Mouse (Mus musculus): ENCODE results near the gene E2f7. TPM values are rescaled to one million over a fixed set of nuclear protein-coding genes. Genes with fewer than 3 reads are reported as not detected.

The E2f7 gene
- polyA plus RNA-seq, 1 experiment: 1.2 TPM

DNA sequence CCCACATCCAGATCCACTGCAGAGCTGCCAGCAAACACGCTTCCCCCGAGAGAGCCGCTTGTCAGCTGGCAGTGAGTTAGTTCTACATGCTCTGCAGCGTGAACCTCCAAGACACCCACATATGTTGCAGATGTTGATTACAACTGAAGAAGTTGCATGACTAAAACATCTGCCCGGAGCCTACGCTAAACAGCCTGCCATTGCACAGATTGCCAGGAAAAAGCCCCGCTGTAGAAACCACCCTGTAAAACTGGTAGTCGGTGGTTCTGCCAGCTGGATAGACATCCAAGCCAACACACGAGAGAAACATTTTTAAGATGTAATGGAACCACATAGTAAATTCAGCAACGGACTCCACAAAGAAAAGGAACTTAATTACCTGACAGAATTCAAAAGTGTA is 24.3 kb downstream of the E2f7 start:
- WGBS: 94% methylated on average over 10 of the region's 10 CpGs
- no peak for DNase-seq (ENCODE audit: low read depth, low spot score)

DNA sequence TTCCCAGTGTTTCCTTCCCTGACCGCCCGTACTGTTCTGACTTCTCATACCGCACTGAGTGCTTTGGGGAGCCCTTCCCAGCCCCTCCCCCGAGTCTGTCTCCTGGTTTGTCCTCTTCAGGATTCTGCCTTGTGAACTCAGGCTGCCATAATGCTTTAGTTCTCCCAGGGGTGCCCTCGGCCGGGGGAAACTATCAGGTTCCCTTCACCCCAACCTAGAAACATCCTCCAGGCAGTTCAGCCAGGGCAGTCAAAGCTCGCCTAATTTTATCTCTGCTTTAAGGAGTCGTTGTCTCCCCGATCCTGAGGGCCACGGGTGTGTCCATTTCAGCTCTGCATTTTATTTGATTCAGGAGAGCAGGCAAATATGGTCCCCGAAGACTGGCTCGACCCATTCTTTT is 28.0 kb downstream of the E2f7 start:
- no peak for DNase-seq (ENCODE audit: low read depth, low spot score)
- 92% methylated on average over 12 of the region's 12 CpGs for WGBS

- 96% methylated on average over 14 of the region's 14 CpGs for WGBS
- no peak for DNase-seq (ENCODE audit: low read depth, low spot score)
Observed at GRCm38 (mm10) chr10:110773878-110774277, 28.6 kb downstream of the E2f7 start.

- DNase-seq (ENCODE audit: low read depth, low spot score): no peak
- 93% methylated on average over 14 of the region's 14 CpGs for WGBS
Observed at GRCm38 (mm10) chr10:110781772-110782171, 36.5 kb downstream of the E2f7 start.

DNA sequence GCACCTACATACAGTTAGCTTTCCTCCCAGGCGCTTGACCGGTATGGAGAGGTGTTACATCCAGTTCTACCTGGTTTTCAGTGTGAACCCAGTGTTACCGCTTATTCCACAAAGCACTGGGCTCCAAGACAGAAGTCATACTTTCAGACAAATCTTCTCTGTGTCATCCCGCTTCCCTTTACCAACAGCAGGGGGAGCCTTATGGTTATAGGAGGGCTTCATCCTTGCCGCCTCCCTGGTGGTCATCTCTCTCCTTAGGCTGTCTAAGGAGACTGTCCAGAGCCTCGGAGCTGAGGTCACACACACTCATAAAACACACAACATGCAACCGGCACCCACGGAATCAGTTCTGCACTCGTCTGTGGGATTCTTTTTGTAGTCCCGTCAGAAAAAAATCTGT is 37.4 kb downstream of the E2f7 start:
- DNase-seq (ENCODE audit: low read depth, low spot score): no peak
- 80% methylated on average over 10 of the region's 10 CpGs for WGBS

DNA sequence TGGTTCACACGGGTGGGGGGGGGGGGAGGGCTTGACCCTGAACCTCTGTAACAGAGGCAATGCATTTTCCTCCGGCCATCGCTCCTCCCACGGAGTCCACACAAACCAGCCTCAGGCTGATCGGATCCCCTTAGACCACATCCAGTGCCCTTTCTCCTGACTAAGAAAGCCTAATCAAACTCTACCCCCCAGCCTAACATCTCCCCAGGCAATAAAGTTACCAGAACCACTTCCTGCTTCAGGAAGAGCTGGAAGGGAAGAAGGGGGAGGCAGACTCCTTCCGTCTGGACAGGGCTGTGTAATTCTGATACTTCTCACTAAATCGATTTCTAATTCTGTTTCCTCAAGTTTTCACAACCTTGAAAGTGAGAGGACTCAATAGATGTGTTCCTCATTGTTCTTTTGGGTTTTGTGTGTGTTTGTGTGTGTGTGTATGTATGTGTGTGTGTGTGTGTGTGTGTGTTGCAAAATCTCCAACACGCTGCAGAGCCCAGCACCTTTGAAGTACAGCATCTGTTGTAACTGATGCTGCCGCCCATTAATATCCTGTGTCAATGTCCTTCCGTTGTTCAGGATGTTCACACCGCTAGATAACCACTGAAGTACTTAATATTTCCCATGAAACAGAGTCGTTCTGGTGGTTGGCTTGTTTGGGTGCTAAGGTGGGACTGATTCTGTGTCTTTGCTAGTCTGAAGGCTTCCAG is 43.0 kb downstream of the E2f7 start:
- 57% methylated on average over 12 of the region's 12 CpGs for WGBS
- no peak for DNase-seq (ENCODE audit: low read depth, low spot score)

- DNase-seq (ENCODE audit: low read depth, low spot score): no peak
- 88% methylated on average over 8 of the region's 8 CpGs for WGBS
Observed at GRCm38 (mm10) chr10:110789683-110790082, 44.4 kb downstream of the E2f7 start.

- 70% methylated on average over 8 of the region's 8 CpGs for WGBS
- no peak for DNase-seq (ENCODE audit: low read depth, low spot score)
Observed at GRCm38 (mm10) chr10:110793150-110793787, 48.0 kb downstream of the E2f7 start.

- WGBS: 8% methylated on average over 12 of the region's 12 CpGs
- DNase-seq (ENCODE audit: low read depth, low spot score): peak; percentile 28
Observed at GRCm38 (mm10) chr10:110794564-110795205, 49.4 kb downstream of the E2f7 start.

- DNase-seq (ENCODE audit: low read depth, low spot score): peak; percentile 10
- 45% methylated on average over 9 of the region's 9 CpGs for WGBS
Observed at GRCm38 (mm10) chr10:110795206-110795796, 50.1 kb downstream of the E2f7 start.

GRCm38 (mm10) chr10:110801296-110801695 is 56.1 kb downstream of the E2f7 start:
- WGBS: 63% methylated on average over 3 of the region's 3 CpGs
- DNase-seq (ENCODE audit: low read depth, low spot score): no peak

DNA sequence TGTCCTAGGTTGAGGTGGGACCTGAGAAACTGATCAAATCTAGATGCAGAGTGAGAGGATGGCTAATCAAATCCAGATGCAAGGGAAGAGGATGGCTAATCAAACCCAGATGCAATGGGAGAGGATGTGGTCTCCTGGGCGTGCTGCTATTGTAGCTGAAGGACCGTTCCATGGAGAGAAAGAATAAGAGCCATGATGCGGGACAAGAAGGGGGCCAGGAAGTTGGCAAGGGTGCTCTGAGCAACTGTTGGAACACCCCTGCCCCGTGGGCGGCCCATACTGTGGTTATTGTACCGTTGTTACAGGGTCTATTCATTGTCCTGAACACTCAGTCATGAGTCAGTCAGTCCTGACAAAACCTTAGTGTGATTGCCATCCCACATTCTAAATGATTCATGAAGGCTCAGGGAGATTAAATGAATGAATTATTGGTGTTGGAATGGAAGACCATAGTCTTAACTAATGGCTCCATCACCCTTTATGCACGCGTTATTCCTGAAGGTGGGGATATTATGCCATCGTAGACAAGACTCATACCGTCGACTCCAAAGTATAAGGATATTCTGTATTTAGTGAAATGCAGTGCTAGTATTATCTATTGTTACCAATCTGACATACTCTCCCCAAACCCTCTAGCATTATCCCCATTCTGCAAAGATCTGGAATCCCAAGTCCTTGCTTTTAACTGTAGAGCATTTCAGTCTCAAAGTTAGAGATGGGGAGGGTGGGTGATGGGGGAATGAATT is 59.2 kb downstream of the E2f7 start:
- WGBS: 80% methylated on average over 11 of the region's 11 CpGs

GRCm38 (mm10) chr10:110805025-110805740 is 59.9 kb downstream of the E2f7 start:
- no peak for DNase-seq (ENCODE audit: low read depth, low spot score)
- 26% methylated on average over 5 of the region's 5 CpGs for WGBS

More for the DNA sequence above, 59.2 kb downstream of the E2f7 start:
- no peak for DNase-seq (ENCODE audit: low read depth, low spot score)

GRCm38 (mm10) chr10:110806471-110806870 is 61.2 kb downstream of the E2f7 start:
- no peak for DNase-seq (ENCODE audit: low read depth, low spot score)
- 90% methylated on average over 8 of the region's 8 CpGs for WGBS

DNA sequence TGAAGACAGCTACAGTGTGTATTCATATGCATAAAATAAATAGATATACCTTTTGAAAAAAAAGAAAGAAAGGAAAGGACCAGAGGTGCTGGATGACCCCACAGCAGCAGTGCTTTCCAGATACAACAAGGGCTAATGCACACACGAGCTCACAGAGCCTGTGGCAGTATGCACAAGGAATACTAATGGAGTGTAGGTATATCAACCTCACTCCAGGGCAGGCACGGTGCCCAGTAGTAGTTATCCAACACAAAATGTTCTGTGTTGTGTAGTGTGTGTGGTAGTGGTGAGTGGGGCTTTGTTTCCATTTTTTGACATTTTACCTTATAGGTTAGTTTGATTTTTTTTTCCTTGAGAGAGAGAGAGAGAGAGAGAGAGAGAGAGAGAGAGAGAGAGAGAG is 65.3 kb downstream of the E2f7 start:
- DNase-seq (ENCODE audit: low read depth, low spot score): no peak
- 79% methylated on average over 2 of the region's 2 CpGs for WGBS

DNA sequence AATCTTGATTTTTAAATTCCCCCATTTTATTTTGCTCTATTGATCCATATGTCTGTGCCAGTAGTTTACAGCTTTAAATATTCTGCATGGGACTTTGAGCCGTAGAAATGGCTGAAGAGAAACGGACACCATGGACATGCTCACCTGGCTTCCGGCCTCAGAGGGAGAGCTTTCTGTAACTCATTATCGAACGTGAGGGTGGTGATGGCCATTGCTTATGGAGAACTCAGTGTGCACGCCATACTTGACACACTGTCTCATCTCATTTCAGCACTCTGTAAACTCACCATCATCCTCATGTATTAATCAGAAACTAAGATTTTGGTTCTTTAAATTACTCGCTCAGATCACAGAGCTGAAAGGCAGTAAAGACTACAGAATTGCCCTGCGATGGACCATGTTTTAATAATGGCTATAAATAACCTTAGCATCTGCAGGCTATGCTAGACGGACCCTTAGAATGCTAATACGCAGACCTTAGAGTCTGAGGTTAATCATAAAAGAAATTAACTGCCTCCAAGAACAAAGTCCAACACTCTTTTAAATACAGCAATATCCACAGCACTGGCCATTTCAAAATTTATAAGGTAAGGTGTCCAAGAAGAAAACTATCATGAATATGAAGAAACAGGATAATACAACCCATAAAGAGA is 66.1 kb downstream of the E2f7 start:
- 44% methylated on average over 10 of the region's 10 CpGs for WGBS
- no peak for DNase-seq (ENCODE audit: low read depth, low spot score)

DNA sequence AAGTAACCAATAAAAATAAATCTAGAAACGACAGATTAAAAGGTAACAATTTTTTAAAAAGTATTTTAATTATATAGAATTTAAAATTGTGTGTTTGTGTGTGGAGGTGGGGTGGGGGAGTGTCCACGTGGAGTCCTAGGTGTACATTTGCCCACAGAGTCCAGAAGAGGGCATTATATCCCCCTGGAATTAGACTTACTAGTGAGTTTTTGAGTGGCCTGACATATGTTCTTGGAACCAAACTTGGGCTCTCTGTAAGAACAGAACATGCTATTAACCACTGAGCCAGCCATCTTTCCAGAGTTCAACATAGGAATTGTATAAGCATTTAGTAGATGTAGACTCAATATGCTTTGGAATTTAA is 66.6 kb downstream of the E2f7 start:
- 21% methylated on average over 2 of the region's 2 CpGs for WGBS
- DNase-seq (ENCODE audit: low read depth, low spot score): no peak

DNA sequence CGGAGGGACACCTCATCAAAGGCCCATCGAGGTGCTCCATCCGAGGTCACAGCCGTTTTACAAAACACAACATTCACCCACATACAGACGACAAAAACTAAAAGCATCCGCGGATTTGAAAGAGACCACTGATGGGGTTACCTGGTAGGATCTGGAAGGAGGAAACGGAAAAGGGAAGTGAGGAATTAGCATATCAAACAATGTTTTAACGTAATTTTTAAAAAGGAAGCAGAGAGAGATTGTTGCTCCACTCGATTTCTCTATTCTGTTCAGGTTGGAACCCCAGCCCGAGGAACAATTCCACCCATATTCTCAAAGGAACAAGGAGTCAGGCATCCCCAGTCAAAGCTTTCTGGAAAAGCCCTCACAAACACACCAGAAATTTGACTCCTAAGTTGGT is 75.9 kb downstream of the E2f7 start:
- 75% methylated on average over 11 of the region's 11 CpGs for WGBS
- DNase-seq (ENCODE audit: low read depth, low spot score): no peak

GRCm38 (mm10) chr10:110821692-110822091 is 76.5 kb downstream of the E2f7 start:
- 62% methylated on average over 3 of the region's 3 CpGs for WGBS
- DNase-seq (ENCODE audit: low read depth, low spot score): no peak

Measured in large intestine, adult 2 months (tissue).